Mouse (Mus musculus) thymus, adult 2 months (tissue): ENCODE data around the gene Snph.
"Not testable (repeated sequence)": the region's sequence is repeated elsewhere in the genome, so short reads cannot be mapped to it uniquely, and the experiment has no call there.

ENCODE experiments used
- CTCF ChIP-seq: fragments of 200-500 bp; IDR thresholded peaks from 2 replicates; pipeline ENCODE4 v1.5.1; 2012; ENCODE audit warnings: mild to moderate bottlenecking, control low read depth, low read length, moderate library complexity, borderline replicate concordance; ENCODE audit not compliant: control insufficient read depth, poor library complexity, insufficient read depth; ENCODE audit errors: extremely low read depth
- POLR2A ChIP-seq: fragments of 200-500 bp; IDR thresholded peaks from 2 replicates; pipeline ENCODE4 v1.6.1; 2012; ENCODE audit warnings: mild to moderate bottlenecking, low read length, control low read depth, moderate library complexity; ENCODE audit not compliant: control insufficient read depth, poor library complexity, insufficient read depth; ENCODE audit errors: extremely low read depth

DNA sequence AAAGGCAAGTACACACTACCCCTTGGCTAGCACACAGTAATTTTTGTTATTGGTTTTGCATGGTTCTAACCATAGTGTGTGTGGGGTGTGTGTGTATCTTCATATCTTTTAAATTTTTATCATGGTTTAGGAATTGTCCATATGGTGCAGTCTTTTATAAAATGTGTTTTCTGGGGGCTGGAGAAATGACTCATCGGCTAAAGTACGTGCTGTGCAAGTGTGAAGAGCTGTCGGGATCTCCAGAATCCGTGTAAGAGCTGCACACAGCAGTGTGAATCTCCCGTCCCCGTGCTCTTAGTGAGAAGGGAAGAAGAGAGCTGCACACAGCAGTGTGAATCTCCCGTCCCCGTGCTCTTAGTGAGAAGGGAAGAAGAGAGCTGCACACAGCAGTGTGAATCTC is 16.6 kb downstream of the Snph start:
- not testable (repeated sequence) for TF ChIP-seq POLR2A, CTCF
